Mouse (Mus musculus) hindbrain, embryonic 15.5 days (tissue): Measurements from ENCODE around the gene Arl4c. TPM values are rescaled to one million over a fixed set of nuclear protein-coding genes. Genes with fewer than 3 reads are reported as not detected.

Source experiments
- ATAC-seq: fragments of 200-750 bp; cut with Nextera tagmentation; 2 replicates; pipeline ENCODE4 v1.8.0; 2017; ENCODE audit warnings: low read depth, moderate number of reproducible peaks, moderate TSS enrichment; ENCODE audit not compliant: low FRiP score
- H3K27ac ChIP-seq: fragments of 300-500 bp; sonication (generic); replicated peaks from 2 replicates; pipeline ENCODE4 v1.5.1; 2015; ENCODE audit warnings: mild to moderate bottlenecking, inconsistent platforms
- H3K27me3 ChIP-seq: fragments of 300-500 bp; sonication (generic); 2 replicates; pipeline ENCODE4 v1.6.1; 2015; ENCODE audit warnings: control low read depth, inconsistent platforms
- H3K36me3 ChIP-seq: fragments of 300-500 bp; sonication (generic); 2 replicates; pipeline ENCODE4 v1.6.1; 2015; ENCODE audit warnings: control low read depth, inconsistent platforms
- H3K4me1 ChIP-seq: fragments of 300-500 bp; sonication (generic); replicated peaks from 2 replicates; pipeline ENCODE4 v1.6.1; 2015; ENCODE audit warnings: control low read depth, inconsistent platforms
- H3K4me2 ChIP-seq: fragments of 300-500 bp; sonication (generic); 2 replicates; pipeline ENCODE4 v1.6.1; 2015; ENCODE audit warnings: moderate library complexity, mild to moderate bottlenecking, inconsistent platforms
- H3K4me3 ChIP-seq: fragments of 300-500 bp; sonication (generic); 2 replicates; pipeline ENCODE4 v1.5.1; 2015; ENCODE audit warnings: mild to moderate bottlenecking, inconsistent platforms
- H3K9ac ChIP-seq: fragments of 300-500 bp; sonication (generic); 2 replicates; pipeline ENCODE4 v1.6.1; 2015; ENCODE audit warnings: inconsistent platforms
- H3K9me3 ChIP-seq: fragments of 300-500 bp; sonication (generic); 2 replicates; pipeline ENCODE4 v1.6.1; 2016; ENCODE audit warnings: control low read depth, inconsistent platforms
- WGBS: fragments of 180-500 bp; shearing (Covaris S2); methylation state at CpG from one replicate; pipeline ENCODE4 v1.1.7; 2015; 5-methylcytosine and 5-hydroxymethylcytosine counted together
- polyA plus RNA-seq: library from polyadenylated mRNA; unstranded; fragments of >200 nt; fragmentation: Nextera tagmentation; extraction: Ambion mirVana; gene quantifications from 2 replicates; pipeline ENCODE4 v1.2.1, GENCODE M21; 2015

Gene Arl4c
- polyA plus RNA-seq, 1 experiment from 2014 or later, result 45.3 TPM

DNA sequence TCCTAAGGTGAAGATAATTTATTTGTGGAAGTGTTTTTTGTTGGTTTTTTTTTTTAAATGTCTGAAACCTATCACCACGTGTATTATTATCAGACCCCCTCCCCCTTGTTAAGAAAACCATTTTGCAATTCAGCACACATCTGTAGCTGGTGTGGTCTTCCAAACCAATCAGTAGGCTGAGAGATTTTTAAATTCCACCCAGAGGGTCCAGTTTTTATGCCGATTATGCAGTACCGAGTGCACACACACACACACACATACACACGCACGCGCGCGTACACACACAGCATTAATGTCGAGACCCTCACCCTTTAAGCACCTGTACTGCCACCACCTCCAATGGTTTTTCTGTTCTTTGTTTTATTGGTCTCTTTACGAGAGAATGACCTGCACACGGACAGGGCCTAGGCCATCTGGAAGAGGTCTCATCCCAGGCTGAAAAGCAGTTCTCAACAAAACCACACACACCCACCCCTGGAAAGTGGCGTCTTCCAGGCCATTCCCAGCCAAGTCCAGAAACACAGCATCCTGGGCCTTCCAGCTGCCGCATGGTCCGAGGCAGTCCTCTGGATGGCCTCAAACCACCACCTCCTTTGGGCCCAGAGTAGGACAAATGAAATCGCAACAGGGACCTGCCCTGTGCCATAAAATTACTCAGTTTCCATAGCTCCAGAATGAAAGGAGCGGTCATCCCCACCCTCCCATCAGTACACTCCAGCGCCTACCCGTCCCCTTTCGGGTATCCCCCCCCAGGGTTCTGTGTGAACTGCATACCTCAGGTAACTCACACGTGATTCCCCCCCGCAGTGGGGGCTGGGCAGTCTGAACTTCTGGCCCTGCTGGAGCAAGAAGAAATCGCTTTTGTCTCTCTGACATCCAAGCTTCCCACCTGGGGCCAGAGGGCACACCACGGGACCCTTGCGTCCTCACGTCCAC, 1.9 kb downstream of the Arl4c start:
- Histone ChIP-seq H3K4me1 (peaks cover 27% of the 10 kb centered on the region), H3K9ac (peak overlapping the region; percentile 95), H3K9me3 (no peaks in the 10 kb centered on the region), H3K4me2 (peak overlapping the region; percentile 87), H3K4me3 (peak overlapping the region; percentile 85), H3K27me3 (no peaks in the 10 kb centered on the region), H3K36me3 (peaks cover 12% of the 10 kb centered on the region), H3K27ac (peak overlapping the region; percentile 97)
- WGBS, result 3% methylated on average over 25 of the region's 25 CpGs
- peak; percentile 13; the same call in 1 of the 2 replicates for ATAC-seq

- Histone ChIP-seq H3K4me1 (peaks cover 27% of the 10 kb centered on the region), H3K9me3 (no peaks in the 10 kb centered on the region), H3K27me3 (no peaks in the 10 kb centered on the region), H3K9ac (peak overlapping the region; percentile 95), H3K4me3 (peak overlapping the region; percentile 85), H3K4me2 (peak overlapping the region; percentile 87), H3K27ac (peak overlapping the region; percentile 97), H3K36me3 (peaks cover 12% of the 10 kb centered on the region)
- no peak for ATAC-seq
- WGBS, result 7% methylated on average over 5 of the region's 5 CpGs
Observed at GRCm38 (mm10) chr1:88699401-88699800, 2.6 kb downstream of the Arl4c start.

- peak overlapping the region; percentile 85 for H3K4me3 ChIP-seq
Observed at GRCm38 (mm10) chr1:88698926-88699325, 3.1 kb downstream of the Arl4c start.

DNA sequence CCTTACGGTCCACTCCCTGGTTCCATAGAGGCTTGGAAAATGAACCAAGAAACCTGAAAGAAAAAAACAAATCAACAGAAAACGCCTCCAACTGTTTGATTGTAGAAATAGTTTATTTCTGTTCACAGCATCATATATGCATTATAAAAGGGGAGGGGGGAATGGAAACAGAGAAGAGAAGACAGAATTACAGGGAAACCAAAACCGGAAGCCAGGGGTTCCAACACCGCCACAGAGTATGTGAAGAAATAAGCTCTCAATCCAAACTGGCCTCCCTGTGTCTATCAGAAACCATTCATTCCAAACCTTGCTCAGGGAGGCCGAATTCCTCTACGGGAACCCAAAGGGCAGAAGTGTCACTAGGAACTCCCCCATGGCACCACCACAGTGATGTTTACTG, 3.9 kb downstream of the Arl4c start:
- Histone ChIP-seq H3K9ac (peak overlapping the region; percentile 95), H3K36me3 (peaks cover 12% of the 10 kb centered on the region), H3K4me1 (peaks cover 27% of the 10 kb centered on the region), H3K9me3 (no peaks in the 10 kb centered on the region), H3K27ac (0 out of 2 replicates have a peak overlapping the region, but pooled peaks have one; percentile 40), H3K4me2 (peak overlapping the region; percentile 87), H3K27me3 (no peaks in the 10 kb centered on the region), H3K4me3 (peak overlapping the region; percentile 85)
- ATAC-seq, result no peak
- 75% methylated on average over 6 of the region's 6 CpGs for WGBS

More at GRCm38 (mm10) chr1:88698926-88699325, 3.1 kb downstream of the Arl4c start:
- H3K4me2 ChIP-seq, result peak overlapping the region; percentile 87
- no peaks in the 10 kb centered on the region for H3K27me3 ChIP-seq
- WGBS, result 8% methylated on average over 5 of the region's 5 CpGs
- peak overlapping the region; percentile 95 for H3K9ac ChIP-seq
- ATAC-seq, result no peak
- no peaks in the 10 kb centered on the region for H3K9me3 ChIP-seq
- H3K27ac ChIP-seq, result peak overlapping the region; percentile 97
- peaks cover 27% of the 10 kb centered on the region for H3K4me1 ChIP-seq
- peaks cover 12% of the 10 kb centered on the region for H3K36me3 ChIP-seq

GRCm38 (mm10) chr1:88696408-88696807, 5.6 kb downstream of the Arl4c start:
- H3K4me2 ChIP-seq, result no peak overlapping the region
- no peak overlapping the region for H3K27ac ChIP-seq
- H3K4me3 ChIP-seq, result no peak overlapping the region
- H3K27me3 ChIP-seq, result no peaks in the 10 kb centered on the region
- peaks cover 21% of the 10 kb centered on the region for H3K4me1 ChIP-seq
- peaks cover 12% of the 10 kb centered on the region for H3K36me3 ChIP-seq
- no peak overlapping the region for H3K9ac ChIP-seq
- WGBS, result 66% methylated on average over 4 of the region's 4 CpGs
- no peaks in the 10 kb centered on the region for H3K9me3 ChIP-seq
- ATAC-seq, result no peak

GRCm38 (mm10) chr1:88694353-88694752, 7.7 kb downstream of the Arl4c start:
- H3K36me3 ChIP-seq, result peaks cover 12% of the 10 kb centered on the region
- no peak overlapping the region for H3K4me3 ChIP-seq
- no peak overlapping the region for H3K9ac ChIP-seq
- ATAC-seq, result no peak
- 87% methylated on average over 10 of the region's 10 CpGs for WGBS
- peaks cover 21% of the 10 kb centered on the region for H3K4me1 ChIP-seq
- no peak overlapping the region for H3K4me2 ChIP-seq
- no peak overlapping the region for H3K27ac ChIP-seq
- H3K9me3 ChIP-seq, result no peaks in the 10 kb centered on the region
- H3K27me3 ChIP-seq, result no peaks in the 10 kb centered on the region

- Histone ChIP-seq H3K4me1 (peaks cover 9% of the 10 kb centered on the region), H3K4me3 (no peak overlapping the region), H3K9ac (no peak overlapping the region), H3K36me3 (peaks cover 6% of the 10 kb centered on the region), H3K4me2 (no peak overlapping the region), H3K27ac (no peak overlapping the region), H3K9me3 (no peaks in the 10 kb centered on the region), H3K27me3 (no peaks in the 10 kb centered on the region)
- 76% methylated on average over 2 of the region's 2 CpGs for WGBS
- ATAC-seq, result no peak
Observed at GRCm38 (mm10) chr1:88692293-88692827, 9.7 kb downstream of the Arl4c start.

DNA sequence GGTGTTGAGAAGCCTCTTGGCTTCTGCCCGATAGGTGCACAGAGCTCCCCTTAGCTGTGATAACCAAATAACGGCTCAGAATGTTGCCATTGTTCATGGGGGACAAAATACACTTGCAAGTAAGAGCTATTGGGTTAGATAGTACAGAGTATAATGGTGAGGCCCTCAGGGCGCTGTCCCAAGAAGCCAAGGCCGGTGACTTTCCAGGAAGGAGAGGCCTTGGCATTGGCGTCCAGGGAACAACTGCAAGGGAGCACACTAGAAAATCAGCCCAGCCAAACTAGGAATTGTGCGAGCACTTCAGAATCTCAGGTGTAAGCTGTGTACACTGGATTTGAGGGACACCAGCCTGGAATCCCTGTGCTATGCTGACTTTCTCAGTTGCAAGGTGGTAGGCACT, 11.4 kb downstream of the Arl4c start:
- WGBS, result 87% methylated on average over 6 of the region's 6 CpGs
- no peak overlapping the region for H3K9ac ChIP-seq

DNA sequence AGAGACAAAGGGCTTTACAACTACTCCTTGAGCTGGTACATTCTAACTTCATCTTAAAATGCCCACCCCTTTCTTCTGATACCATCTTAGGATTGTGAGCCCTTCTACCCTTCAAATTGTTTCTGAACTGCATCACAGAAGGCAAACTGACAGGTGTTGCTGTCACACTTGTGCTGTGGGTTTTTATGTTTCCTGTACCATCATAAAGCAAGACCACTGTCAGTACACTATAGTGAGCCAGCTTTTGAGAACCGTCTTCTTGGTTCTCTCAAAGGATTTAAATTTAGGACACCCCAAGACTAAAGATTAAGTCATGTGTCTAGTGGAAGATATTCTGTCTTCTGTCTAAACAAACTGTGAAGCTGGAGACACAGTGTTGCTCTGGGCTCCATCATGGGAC, 17.3 kb downstream of the Arl4c start:
- 96% methylated on average over 1 of the region's 1 CpGs for WGBS
- Histone ChIP-seq H3K27ac (no peak overlapping the region), H3K9me3 (no peaks in the 10 kb centered on the region), H3K4me2 (no peak overlapping the region), H3K9ac (no peak overlapping the region), H3K4me1 (no peaks in the 10 kb centered on the region), H3K36me3 (no peaks in the 10 kb centered on the region), H3K27me3 (no peaks in the 10 kb centered on the region), H3K4me3 (no peak overlapping the region)
- no peak for ATAC-seq

More for the DNA sequence above, 11.4 kb downstream of the Arl4c start:
- no peaks in the 10 kb centered on the region for H3K9me3 ChIP-seq
- H3K4me3 ChIP-seq, result no peak overlapping the region
- no peaks in the 10 kb centered on the region for H3K36me3 ChIP-seq
- ATAC-seq, result no peak
- H3K4me1 ChIP-seq, result no peaks in the 10 kb centered on the region
- no peaks in the 10 kb centered on the region for H3K27me3 ChIP-seq
- H3K4me2 ChIP-seq, result no peak overlapping the region
- no peak overlapping the region for H3K27ac ChIP-seq

DNA sequence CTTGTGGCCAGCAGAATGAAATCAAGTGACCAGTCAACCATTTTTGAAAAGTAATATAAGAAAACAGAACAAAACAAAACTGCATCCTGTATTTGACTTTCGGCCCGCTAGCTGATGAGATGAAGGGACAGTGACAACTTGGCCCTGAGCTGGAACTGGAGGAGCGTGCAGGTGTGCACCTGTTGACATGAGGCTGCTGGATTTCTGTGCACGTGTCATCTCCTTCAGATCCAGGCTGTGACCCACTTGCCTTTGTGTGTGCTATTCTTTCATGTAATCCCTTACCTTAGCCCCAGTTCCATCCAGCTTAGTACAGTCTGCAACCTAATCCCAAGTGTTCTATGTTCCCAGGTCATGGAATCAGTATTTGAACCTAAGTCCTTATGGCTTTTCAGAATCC, 20.4 kb downstream of the Arl4c start:
- Histone ChIP-seq H3K27me3 (no peaks in the 10 kb centered on the region), H3K27ac (no peak overlapping the region), H3K4me2 (no peak overlapping the region), H3K9ac (no peak overlapping the region), H3K36me3 (no peaks in the 10 kb centered on the region), H3K4me1 (no peaks in the 10 kb centered on the region), H3K9me3 (no peaks in the 10 kb centered on the region), H3K4me3 (no peak overlapping the region)
- ATAC-seq, result no peak
- WGBS, result 95% methylated on average over 4 of the region's 4 CpGs

- no peak overlapping the region for H3K27ac ChIP-seq
- H3K27me3 ChIP-seq, result no peaks in the 10 kb centered on the region
- H3K4me1 ChIP-seq, result no peaks in the 10 kb centered on the region
Observed at GRCm38 (mm10) chr1:88680804-88681203, 21.2 kb downstream of the Arl4c start.

GRCm38 (mm10) chr1:88678231-88678739, 23.7 kb downstream of the Arl4c start:
- Histone ChIP-seq H3K9me3 (no peaks in the 10 kb centered on the region), H3K27ac (no peak overlapping the region), H3K4me1 (no peaks in the 10 kb centered on the region), H3K36me3 (no peaks in the 10 kb centered on the region), H3K4me2 (no peak overlapping the region), H3K4me3 (no peak overlapping the region), H3K27me3 (no peaks in the 10 kb centered on the region), H3K9ac (no peak overlapping the region)
- ATAC-seq, result no peak
- WGBS, result 41% methylated on average over 3 of the region's 3 CpGs

More at GRCm38 (mm10) chr1:88680804-88681203, 21.2 kb downstream of the Arl4c start:
- Histone ChIP-seq H3K9me3 (no peaks in the 10 kb centered on the region), H3K36me3 (no peaks in the 10 kb centered on the region), H3K4me2 (no peak overlapping the region), H3K4me3 (no peak overlapping the region), H3K9ac (no peak overlapping the region)
- 68% methylated on average over 3 of the region's 3 CpGs for WGBS
- ATAC-seq, result no peak
